Mouse (Mus musculus) heart, adult 18-20 months (tissue): ENCODE measurements around the gene Fam198a. TPM values are rescaled to one million over a fixed set of nuclear protein-coding genes. Genes with fewer than 3 reads are reported as not detected.

Experiments used
- DNase-seq, 2 experiments: peaks; one replicate each; pipeline ENCODE4 v3.0.0; 2021 to 2022; ENCODE audit warnings: mixed read lengths in 1 of 2
- long read RNA-seq, 2 experiments: library from polyadenylated mRNA; stranded (forward); transcript quantifications; one replicate each; pipeline ENCODE4 v2.0.0; 2021
- total RNA-seq, 2 experiments: library from RNA; stranded (reverse); gene quantifications; 2 replicates each; pipeline ENCODE4 v1.2.3; 2021

Gene Fam198a
- total RNA-seq = under 1 TPM; 0.26 to 0.47 TPM
- long read RNA-seq, experiment 1 = 0 reads
- long read RNA-seq, experiment 2 = 0 reads

- DNase-seq = peak; percentile 79 to 84
Observed at GRCm38 (mm10) chr9:121950418-121951113, at the start of gene Fam198a. Gene Fam198a, plus strand, starts transcription at chr9:121950988.

DNA sequence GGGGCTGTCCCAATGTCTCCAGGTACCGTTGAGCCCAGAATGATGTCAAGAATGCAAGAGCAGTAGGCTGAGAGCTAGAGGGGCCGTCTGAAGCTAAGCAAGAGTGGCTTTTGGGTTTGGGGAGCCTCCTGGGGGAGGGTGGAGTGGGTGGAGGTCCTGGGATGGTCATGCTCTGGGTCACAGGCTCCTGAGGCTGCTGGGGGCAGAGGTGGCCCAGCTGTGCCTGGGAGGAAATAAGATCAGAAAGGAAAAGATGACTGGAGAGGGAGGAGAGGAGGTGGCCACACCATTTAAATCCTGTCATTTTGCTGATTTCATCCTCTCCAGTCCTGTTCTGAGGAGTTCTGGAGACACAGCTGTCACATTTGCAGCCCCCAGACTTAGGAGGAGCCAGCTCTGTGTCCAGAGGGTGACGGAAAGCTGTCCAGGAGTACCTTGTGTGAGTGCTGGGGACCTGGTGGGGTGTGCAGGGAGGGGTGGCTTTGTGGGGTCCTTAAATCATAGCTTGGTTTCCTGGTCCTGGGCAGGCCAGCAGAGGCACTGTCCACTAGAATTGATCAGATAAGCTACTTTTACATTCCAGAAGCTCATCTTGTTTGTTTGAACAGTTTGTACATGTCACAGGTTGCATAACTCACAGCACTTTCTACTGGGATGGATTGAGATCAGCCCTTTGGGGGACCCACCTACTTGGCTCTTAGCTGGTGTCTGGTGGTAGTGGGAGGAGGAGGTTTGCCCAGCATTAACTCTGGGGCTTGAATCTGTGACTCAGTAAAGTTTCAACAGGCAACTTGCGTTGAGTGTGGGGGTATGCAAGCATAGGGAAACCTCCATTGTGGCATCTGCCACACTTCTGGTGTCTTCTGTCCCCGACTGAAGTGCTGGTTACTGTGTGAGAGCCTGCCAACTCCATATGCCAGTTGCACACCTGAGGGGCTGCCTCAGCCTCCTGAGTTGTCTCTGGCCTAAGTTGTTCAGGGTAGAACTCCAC lies 48.8 kb upstream of the Fam198a start:
- no peak for DNase-seq

GRCm38 (mm10) chr9:121903476-121904305 lies 47.1 kb upstream of the Fam198a start:
- DNase-seq = peak in 1 of 2 experiments; percentile 68

- DNase-seq = no peak
Observed at GRCm38 (mm10) chr9:121904319-121904718, 46.5 kb upstream of the Fam198a start.

- DNase-seq = no peak
Observed at GRCm38 (mm10) chr9:121904946-121905345, 45.8 kb upstream of the Fam198a start.

DNA sequence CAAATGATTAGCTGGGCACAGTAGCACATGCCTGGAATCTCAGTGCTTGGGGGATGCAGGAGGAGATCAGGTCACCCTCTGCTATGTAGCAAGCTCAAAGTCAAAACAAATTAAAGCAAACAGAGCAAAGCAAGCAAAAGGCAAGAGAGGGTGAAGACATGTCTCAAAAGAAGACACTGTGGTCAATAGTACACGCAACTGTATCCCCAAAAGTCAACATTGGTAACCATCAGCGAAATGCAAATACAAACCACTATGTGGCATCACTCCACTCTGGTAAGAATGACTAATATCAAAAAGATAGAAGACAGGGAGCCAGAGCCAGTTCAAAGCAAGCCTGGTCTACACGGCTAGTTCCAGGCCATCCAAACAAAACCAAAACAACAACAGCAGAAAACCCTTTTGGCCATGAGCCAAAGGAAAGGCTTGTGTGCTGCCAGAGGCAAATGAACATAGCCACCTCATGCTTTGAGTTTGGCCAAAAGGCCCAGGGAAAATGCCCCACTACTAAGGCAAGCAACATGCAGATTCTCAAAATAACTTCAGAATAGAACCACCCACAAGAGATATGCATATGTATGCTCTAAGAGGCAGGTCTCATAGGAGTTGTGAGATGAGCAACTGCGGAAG lies 45.1 kb upstream of the Fam198a start:
- DNase-seq = no peak

DNA sequence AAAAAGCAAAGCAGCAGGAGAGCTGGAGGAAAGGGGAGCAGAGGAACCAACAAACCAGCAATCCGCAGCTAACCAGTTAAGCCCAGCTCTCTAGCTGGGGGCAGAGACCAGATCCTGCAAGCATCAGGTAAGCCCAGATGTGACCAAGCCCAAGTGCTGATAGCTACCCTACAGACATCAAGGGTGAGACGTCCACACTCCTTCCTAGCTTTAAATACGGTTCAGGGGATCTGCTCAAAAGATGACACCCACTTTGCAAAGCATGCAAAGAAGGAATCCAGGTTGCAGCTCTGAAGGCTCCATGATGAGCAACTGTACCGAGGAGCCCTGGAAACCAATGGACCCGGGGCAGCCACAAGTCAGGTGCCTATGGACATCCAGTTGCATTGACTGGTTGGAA lies 44.3 kb upstream of the Fam198a start:
- DNase-seq = no peak

- DNase-seq = no peak
Observed at GRCm38 (mm10) chr9:121907356-121908070, 43.3 kb upstream of the Fam198a start.

DNA sequence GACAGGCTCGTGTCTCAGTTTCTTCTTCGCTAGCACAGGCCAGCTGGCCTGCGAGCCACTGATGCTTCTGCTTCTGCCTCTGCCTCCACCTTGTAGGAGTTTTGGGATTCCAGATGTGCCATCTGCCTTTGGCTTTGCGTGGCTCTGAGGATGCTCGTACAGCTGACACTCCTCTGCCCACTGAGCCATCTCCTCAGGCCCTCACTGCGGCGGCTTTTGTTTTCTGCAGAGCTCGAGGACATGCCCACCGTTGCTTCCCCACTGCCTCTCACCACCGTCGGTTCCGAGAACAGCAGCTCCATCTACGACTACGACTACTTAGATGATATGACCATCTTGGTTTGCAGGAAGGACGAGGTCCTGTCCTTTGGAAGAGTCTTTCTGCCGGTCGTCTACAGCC lies 42.5 kb upstream of the Fam198a start:
- DNase-seq = no peak

DNA sequence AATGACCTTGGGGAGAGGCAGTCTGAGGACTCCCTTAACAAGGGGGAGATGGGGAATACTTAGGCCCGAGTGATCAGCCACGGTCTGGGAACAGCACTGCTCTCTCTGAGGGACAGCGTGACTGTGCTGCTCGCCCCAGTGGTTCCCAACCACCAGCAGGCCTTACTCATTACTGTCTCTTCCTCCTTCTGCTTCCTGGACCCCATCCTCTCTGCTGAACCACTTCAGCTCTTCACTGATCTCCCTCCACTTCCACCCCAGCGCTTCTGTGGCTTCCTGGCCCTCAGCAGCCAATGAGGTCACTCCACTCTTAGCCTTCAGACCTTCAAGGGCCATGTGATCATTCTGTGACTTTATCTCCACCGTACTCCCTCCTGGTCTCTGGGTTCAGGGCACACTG lies 41.2 kb upstream of the Fam198a start:
- DNase-seq = no peak

- no peak for DNase-seq
Observed at GRCm38 (mm10) chr9:121911196-121911595, 39.6 kb upstream of the Fam198a start.

GRCm38 (mm10) chr9:121912786-121913185 lies 38.0 kb upstream of the Fam198a start:
- DNase-seq = no peak

DNA sequence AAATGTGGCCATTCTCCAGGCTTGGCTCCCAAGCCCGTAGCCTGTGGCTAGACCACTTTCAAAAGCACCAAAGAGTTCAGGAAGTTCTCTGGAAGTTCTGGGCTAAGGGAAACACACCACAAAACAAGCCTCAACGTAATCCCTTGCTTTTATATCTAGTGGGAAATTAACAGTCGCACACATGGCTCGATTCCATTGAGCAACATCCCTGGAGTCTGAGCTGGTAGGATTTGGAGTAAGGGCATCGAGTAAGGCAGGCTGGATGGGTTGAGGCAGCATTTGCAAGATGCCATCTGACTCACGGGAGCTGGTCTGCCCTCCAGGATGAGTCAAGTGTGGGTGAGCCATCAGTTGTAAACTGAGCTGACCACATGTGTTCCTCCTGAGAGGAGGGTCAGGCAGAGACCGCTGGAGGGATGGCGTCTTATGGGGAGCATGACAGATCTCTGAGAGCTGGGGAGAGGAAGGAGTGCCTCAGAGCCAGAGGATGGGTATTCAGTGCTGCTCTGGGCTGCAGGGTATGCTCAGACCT lies 36.5 kb upstream of the Fam198a start:
- no peak for DNase-seq

GRCm38 (mm10) chr9:121915056-121915455 lies 35.7 kb upstream of the Fam198a start:
- no peak for DNase-seq

- no peak for DNase-seq
Observed at GRCm38 (mm10) chr9:121916102-121916501, 34.7 kb upstream of the Fam198a start, which contains the start of gene Cyp8b1. Gene Cyp8b1, minus strand, starts transcription at chr9:121916305.

DNA sequence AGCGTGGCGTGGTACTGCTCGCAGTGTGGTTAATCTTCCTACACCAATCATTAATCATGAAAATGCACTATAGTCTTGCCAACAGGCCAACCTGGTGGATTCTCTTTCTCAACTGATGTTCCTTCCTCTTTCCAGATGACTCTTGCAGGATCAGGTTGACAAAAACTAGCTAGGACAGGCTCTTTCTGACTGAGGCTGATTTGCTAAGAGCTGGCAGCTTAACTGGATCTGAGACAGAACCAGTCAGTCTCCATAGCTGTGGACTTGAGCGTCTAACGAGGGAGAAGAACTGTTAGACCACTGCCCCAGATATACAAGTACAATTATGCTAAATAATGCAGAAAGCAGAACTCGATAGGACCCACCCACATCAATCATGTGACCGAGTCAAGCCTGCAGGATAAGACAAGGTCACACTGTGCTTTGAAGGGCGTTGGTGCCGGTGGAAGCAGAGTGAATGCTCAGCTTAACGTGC lies 31.7 kb upstream of the Fam198a start:
- no peak for DNase-seq

DNA sequence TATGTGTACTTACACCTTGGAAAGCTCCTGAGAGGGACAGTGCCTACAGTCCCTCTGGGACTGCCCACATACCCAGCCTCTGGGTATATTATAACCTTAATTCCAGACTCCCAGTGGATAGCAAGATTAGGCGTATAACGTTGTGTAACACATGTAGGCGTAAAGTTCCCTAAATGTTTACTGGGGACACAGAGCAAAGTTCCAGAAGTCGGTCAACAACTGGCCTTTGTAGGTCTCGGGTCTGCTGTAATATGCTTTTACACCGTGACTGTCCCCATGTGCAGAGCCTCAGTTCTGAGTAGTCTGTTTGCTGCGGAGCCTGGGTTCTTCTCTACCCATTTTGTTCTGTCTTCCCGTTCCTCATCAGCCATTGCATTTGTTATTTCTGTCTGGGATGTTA lies 27.3 kb upstream of the Fam198a start:
- DNase-seq = no peak

GRCm38 (mm10) chr9:121923906-121924305 lies 26.9 kb upstream of the Fam198a start:
- no peak for DNase-seq

GRCm38 (mm10) chr9:121924901-121925560 lies 25.8 kb upstream of the Fam198a start:
- DNase-seq = no peak

- DNase-seq = no peak
Observed at GRCm38 (mm10) chr9:121925959-121926358, 24.8 kb upstream of the Fam198a start.
